Mouse (Mus musculus) liver, adult 2 months (tissue): ENCODE data around the gene Crocc. TPM values are rescaled to one million over a fixed set of nuclear protein-coding genes. Genes with fewer than 3 reads are reported as not detected.
A peak's percentile ranks its signal among the peaks of the same experiment; 100 is the strongest.

Source experiments
- DNase-seq: peaks from one replicate; pipeline ENCODE4 v3.0.0-alpha.2; 2011; ENCODE audit warnings: low read depth, low spot score; ENCODE audit errors: extremely low read depth
- H3K27ac ChIP-seq: fragments of 200-500 bp; replicated peaks from 2 replicates; pipeline ENCODE4 v1.5.1; 2012; ENCODE audit warnings: low read depth, mild to moderate bottlenecking, control low read depth, inconsistent platforms, low read length; ENCODE audit not compliant: insufficient read depth
- H3K27me3 ChIP-seq: fragments of 200-500 bp; 2 replicates; pipeline ENCODE4 v1.6.1; 2012; ENCODE audit warnings: mild to moderate bottlenecking, moderate library complexity, low read length, inconsistent platforms; ENCODE audit not compliant: control insufficient read depth, insufficient read depth
- H3K36me3 ChIP-seq: fragments of 200-500 bp; 2 replicates; pipeline ENCODE4 v1.6.1; 2012; ENCODE audit warnings: low read length, inconsistent platforms; ENCODE audit not compliant: control insufficient read depth, insufficient read depth
- H3K4me1 ChIP-seq: fragments of 200-500 bp; 2 replicates; pipeline ENCODE4 v1.6.1; 2011; ENCODE audit warnings: low read length; ENCODE audit not compliant: control insufficient read depth, insufficient read depth
- H3K4me3 ChIP-seq: fragments of 200-500 bp; 2 replicates; pipeline ENCODE4 v1.5.1; 2011; ENCODE audit warnings: low read depth, mild to moderate bottlenecking, control low read depth, low read length, moderate library complexity; ENCODE audit not compliant: insufficient read depth
- H3K79me2 ChIP-seq: fragments of 200-500 bp; 2 replicates; pipeline ENCODE4 v1.6.1; 2012; ENCODE audit warnings: inconsistent platforms, mild to moderate bottlenecking, low read length, moderate library complexity; ENCODE audit not compliant: control insufficient read depth, insufficient read depth
- H3K9ac ChIP-seq: fragments of 200-500 bp; 2 replicates; pipeline ENCODE4 v1.6.1; 2012; ENCODE audit warnings: low read depth, mild to moderate bottlenecking, control low read depth, inconsistent platforms, low read length
- CTCF ChIP-seq: fragments of 200-500 bp; IDR thresholded peaks from 2 replicates; pipeline ENCODE4 v1.5.1; 2011; ENCODE audit warnings: low read depth, low read length, control low read depth
- POLR2A ChIP-seq: fragments of 200-500 bp; IDR thresholded peaks from 2 replicates; pipeline ENCODE4 v1.6.1; 2011; ENCODE audit warnings: low read length, control low read depth; ENCODE audit not compliant: insufficient read depth; ENCODE audit errors: extremely low read depth
- WGBS: fragments of 180-500 bp; shearing (Covaris S2); methylation state at CpG from one replicate; pipeline ENCODE4 v1.1.7; 2018; 5-methylcytosine and 5-hydroxymethylcytosine counted together
- polyA plus RNA-seq: library from polyadenylated mRNA; depleted of rRNA; stranded (reverse); fragments of >200 nt; gene quantifications from 2 replicates; pipeline ENCODE4 v1.2.3, GENCODE M21; 2012
- total RNA-seq: library from RNA; depleted of rRNA; stranded (reverse); fragments of >200 nt; gene quantifications from 2 replicates; pipeline ENCODE4 v1.2.3, GENCODE M21; 2014

Crocc gene
- total and polyA plus RNA-seq, 2 experiments, result 0.74 to 1.7 TPM

- no peaks in the 10 kb centered on the region for H3K36me3 ChIP-seq
- H3K4me1 ChIP-seq, result no peaks in the 10 kb centered on the region
- H3K27ac ChIP-seq, result no peak overlapping the region
- H3K79me2 ChIP-seq, result no peaks in the 10 kb centered on the region
- WGBS, result 67% methylated on average over 17 of the region's 17 CpGs
- no peaks in the 10 kb centered on the region for H3K27me3 ChIP-seq
- TF ChIP-seq CTCF, result no peak
- no peak for TF ChIP-seq POLR2A
- H3K9ac ChIP-seq, result no peak overlapping the region
- DNase-seq, result no peak
- no peak overlapping the region for H3K4me3 ChIP-seq
These were observed 6.7 kb downstream of the Crocc start for GRCm38 (mm10) chr4:141053568-141054161.

DNA sequence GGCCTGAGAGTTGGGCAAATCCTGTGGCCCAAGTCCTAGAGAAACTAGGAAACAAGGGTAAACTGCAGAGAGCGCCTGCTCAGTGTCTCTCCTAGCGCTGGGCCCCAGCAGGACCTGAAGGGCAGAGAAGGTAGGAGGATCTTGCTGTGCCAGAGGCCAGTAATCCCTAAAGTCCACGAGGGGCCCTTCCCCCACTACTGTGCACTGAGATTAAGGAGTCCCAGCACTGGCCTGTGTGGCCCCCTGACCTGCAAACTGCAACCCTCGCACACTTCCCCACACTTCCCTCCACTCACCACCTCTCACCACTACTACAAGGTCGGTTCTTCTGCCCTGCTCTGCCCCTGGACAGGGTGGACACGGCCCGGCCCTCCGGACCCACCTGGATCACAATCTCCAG lies 7.2 kb downstream of the Crocc start:
- no peak for TF ChIP-seq CTCF
- TF ChIP-seq POLR2A, result no peak
- WGBS, result 76% methylated on average over 8 of the region's 8 CpGs
- no peaks in the 10 kb centered on the region for H3K79me2 ChIP-seq
- no peaks in the 10 kb centered on the region for H3K27me3 ChIP-seq
- H3K9ac ChIP-seq, result no peak overlapping the region
- DNase-seq, result no peak
- H3K27ac ChIP-seq, result no peak overlapping the region
- no peaks in the 10 kb centered on the region for H3K4me1 ChIP-seq
- no peak overlapping the region for H3K4me3 ChIP-seq
- no peaks in the 10 kb centered on the region for H3K36me3 ChIP-seq

GRCm38 (mm10) chr4:141052442-141052841 lies 7.9 kb downstream of the Crocc start:
- 89% methylated on average over 12 of the region's 12 CpGs for WGBS
- no peak for DNase-seq
- H3K9ac ChIP-seq, result no peak overlapping the region
- no peak for TF ChIP-seq CTCF
- TF ChIP-seq POLR2A, result no peak
- no peak overlapping the region for H3K4me3 ChIP-seq
- H3K79me2 ChIP-seq, result no peaks in the 10 kb centered on the region
- no peaks in the 10 kb centered on the region for H3K4me1 ChIP-seq
- H3K27me3 ChIP-seq, result no peaks in the 10 kb centered on the region
- H3K36me3 ChIP-seq, result no peaks in the 10 kb centered on the region
- H3K27ac ChIP-seq, result no peak overlapping the region

- Histone ChIP-seq H3K27ac (no peak overlapping the region), H3K4me1 (no peaks in the 10 kb centered on the region), H3K27me3 (no peaks in the 10 kb centered on the region), H3K79me2 (no peaks in the 10 kb centered on the region), H3K36me3 (no peaks in the 10 kb centered on the region), H3K9ac (no peak overlapping the region), H3K4me3 (no peak overlapping the region)
- WGBS, result 77% methylated on average over 4 of the region's 4 CpGs
- TF ChIP-seq CTCF (no peak), POLR2A (no peak)
- DNase-seq, result no peak
These were observed 10.9 kb downstream of the Crocc start for GRCm38 (mm10) chr4:141049476-141049835.

DNA sequence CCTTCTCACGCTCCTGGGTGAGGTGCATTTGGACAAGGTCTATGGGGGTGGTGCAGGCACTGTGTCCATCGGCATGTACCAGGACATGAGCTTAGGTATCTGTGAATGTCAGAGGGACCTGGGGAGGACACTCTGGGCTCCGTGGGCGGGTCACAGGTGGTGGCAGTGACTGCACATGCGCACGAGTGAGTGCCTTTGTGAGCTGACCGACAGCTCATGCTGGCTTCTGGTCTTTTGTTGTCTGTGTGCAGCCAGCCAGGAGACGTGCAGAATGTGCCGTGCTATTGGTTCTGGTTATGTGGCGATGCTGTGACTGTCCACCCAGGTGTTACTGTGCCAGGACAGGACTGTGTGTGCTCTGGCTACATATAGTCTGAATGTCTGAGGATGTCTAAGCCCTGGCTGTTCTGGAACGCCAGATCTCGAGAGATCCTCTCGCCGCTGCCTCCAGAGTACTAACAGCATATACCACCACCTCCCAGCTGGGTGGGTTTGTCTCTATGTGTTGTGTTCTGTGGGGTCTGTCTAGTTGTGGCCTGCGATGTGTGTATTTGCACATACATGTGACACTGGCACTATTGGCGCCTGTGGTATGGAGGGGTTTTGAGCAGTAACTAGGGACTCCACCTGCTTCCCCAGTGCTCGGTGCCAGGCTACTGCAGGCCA lies 11.4 kb downstream of the Crocc start:
- Histone ChIP-seq H3K27ac (no peak overlapping the region), H3K4me1 (no peaks in the 10 kb centered on the region), H3K4me3 (no peak overlapping the region), H3K9ac (no peak overlapping the region), H3K27me3 (no peaks in the 10 kb centered on the region), H3K79me2 (no peaks in the 10 kb centered on the region), H3K36me3 (no peaks in the 10 kb centered on the region)
- TF ChIP-seq POLR2A (no peak), CTCF (no peak)
- no peak for DNase-seq
- WGBS, result 94% methylated on average over 17 of the region's 17 CpGs

DNA sequence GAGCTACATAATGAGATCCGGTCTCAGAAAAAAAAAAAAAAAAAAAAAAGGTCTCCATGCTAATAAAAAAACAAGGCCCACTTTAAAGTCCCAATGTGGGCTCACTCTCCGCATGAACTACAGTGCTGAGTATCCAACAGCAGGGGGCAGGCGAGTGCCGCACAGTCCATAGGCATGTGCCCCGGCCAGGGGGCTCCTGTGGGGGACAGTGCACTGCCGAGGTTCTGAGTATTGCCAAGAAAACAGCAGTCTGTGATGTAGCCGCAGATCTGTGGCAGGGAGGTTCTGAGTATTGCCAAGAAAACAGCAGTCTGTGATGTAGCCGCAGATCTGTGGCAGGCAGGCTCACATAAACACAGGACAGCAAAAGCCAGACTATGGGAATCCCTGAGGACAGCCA lies 15.5 kb downstream of the Crocc start:
- no peak overlapping the region for H3K27ac ChIP-seq
- H3K79me2 ChIP-seq, result no peaks in the 10 kb centered on the region
- TF ChIP-seq POLR2A (no peak), CTCF (peak; percentile 88)
- WGBS, result 27% methylated on average over 8 of the region's 8 CpGs
- no peaks in the 10 kb centered on the region for H3K27me3 ChIP-seq
- no peak overlapping the region for H3K9ac ChIP-seq
- H3K4me1 ChIP-seq, result no peaks in the 10 kb centered on the region
- DNase-seq, result no peak
- no peak overlapping the region for H3K4me3 ChIP-seq
- H3K36me3 ChIP-seq, result no peaks in the 10 kb centered on the region
